Mouse (Mus musculus) heart, embryonic 11.5 days (tissue): ENCODE measurements around the gene Clk1. TPM values are rescaled to one million over a fixed set of nuclear protein-coding genes. Genes with fewer than 3 reads are reported as not detected.

Experiments used
- ATAC-seq: fragments of 200-750 bp; cut with Nextera tagmentation; replicated peaks from 2 replicates; pipeline ENCODE4 v1.8.0; 2017; ENCODE audit warnings: moderate library complexity; ENCODE audit not compliant: insufficient number of reproducible peaks, low FRiP score, low TSS enrichment
- H3K27ac ChIP-seq: fragments of 300-500 bp; sonication (generic); 2 replicates; pipeline ENCODE4 v1.5.1; 2014; ENCODE audit warnings: mild to moderate bottlenecking, low read depth, low read length
- H3K27me3 ChIP-seq: fragments of 300-500 bp; sonication (generic); 2 replicates; pipeline ENCODE4 v1.6.1; 2014; ENCODE audit warnings: mild to moderate bottlenecking, low read length, mixed read lengths; ENCODE audit not compliant: control insufficient read depth, insufficient read depth
- H3K36me3 ChIP-seq: fragments of 300-500 bp; sonication (generic); 2 replicates; pipeline ENCODE4 v1.6.1; 2014; ENCODE audit warnings: mild to moderate bottlenecking, low read length, moderate library complexity, mixed read lengths; ENCODE audit not compliant: control insufficient read depth, insufficient read depth
- H3K4me1 ChIP-seq: fragments of 300-500 bp; sonication (generic); 2 replicates; pipeline ENCODE4 v1.6.1; 2014; ENCODE audit warnings: low read length; ENCODE audit not compliant: control insufficient read depth, insufficient read depth
- H3K4me2 ChIP-seq: fragments of 300-500 bp; sonication (generic); 2 replicates; pipeline ENCODE4 v1.6.1; 2014; ENCODE audit warnings: mild to moderate bottlenecking, moderate library complexity
- H3K4me3 ChIP-seq: fragments of 300-500 bp; sonication (generic); 2 replicates; pipeline ENCODE4 v1.5.1; 2014; ENCODE audit warnings: low read depth, low read length
- H3K9ac ChIP-seq: fragments of 300-500 bp; sonication (generic); 2 replicates; pipeline ENCODE4 v1.6.1; 2014; ENCODE audit warnings: mild to moderate bottlenecking, low read depth, low read length, moderate library complexity
- H3K9me3 ChIP-seq: fragments of 300-500 bp; sonication (generic); replicated peaks from 2 replicates; pipeline ENCODE4 v1.6.1; 2016; ENCODE audit warnings: low read length; ENCODE audit not compliant: control insufficient read depth
- WGBS: fragments of 180-500 bp; shearing (Covaris S2); extraction: QIAGEN DNeasy Blood & Tissue Kit; methylation state at CpG from one replicate; pipeline ENCODE4 v1.1.7; 2014; ENCODE audit not compliant: insufficient replicate concordance; 5-methylcytosine and 5-hydroxymethylcytosine counted together
- polyA plus RNA-seq: library from polyadenylated mRNA; unstranded; fragments of >200 nt; fragmentation: Nextera tagmentation; extraction: Ambion mirVana; gene quantifications from 2 replicates; pipeline ENCODE4 v1.2.1, GENCODE M21; 2014

The Clk1 gene
- polyA plus RNA-seq, 1 experiment from 2014 or later: 148 TPM

DNA sequence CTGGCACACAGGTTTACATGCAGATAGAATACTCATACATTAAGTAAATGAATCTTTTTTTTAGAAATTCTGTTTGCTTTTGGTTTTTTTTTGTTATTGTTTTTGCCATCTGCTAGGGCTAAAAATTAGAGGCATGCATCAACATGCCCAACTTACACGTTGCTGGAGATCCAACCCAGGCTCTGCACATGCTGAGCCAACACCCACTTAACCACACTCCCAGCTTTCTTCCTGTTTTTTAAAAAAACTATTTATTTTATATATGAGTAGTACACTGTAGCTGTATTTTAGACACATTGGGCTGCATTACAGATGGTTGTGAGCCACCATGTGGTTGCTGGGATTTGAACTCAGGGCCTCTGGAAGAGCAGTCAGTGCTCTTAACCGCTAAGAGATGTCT, 7.8 kb downstream of the Clk1 start:
- no peaks in the 10 kb centered on the region for H3K27me3 ChIP-seq
- no peak overlapping the region for H3K9ac ChIP-seq
- no peaks in the 10 kb centered on the region for H3K9me3 ChIP-seq
- H3K4me1 ChIP-seq: no peaks in the 10 kb centered on the region
- H3K36me3 ChIP-seq: peaks cover 61% of the 10 kb centered on the region
- WGBS: 90% methylated on average over 2 of the region's 2 CpGs
- ATAC-seq: no peak
- H3K27ac ChIP-seq: no peak overlapping the region
- H3K4me3 ChIP-seq: no peak overlapping the region
- H3K4me2 ChIP-seq: no peak overlapping the region

DNA sequence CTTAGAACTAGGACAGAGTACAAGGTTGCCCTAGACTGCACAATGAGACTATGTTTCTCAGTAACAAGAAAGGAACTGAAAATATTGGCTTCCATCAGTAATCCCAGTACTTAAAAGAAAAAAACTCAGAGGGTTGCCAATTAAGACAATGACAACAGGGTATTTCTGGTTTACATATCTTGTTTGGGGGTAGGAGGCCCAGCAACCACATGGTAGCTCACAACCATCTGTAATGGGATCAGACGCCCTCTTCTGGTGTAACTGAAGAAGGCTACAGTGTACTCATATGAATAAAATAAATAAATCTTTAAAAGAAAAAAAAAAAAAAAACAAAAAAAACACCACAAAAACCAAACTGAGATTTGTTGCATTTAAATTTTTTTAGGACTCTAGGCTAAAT, 8.4 kb downstream of the Clk1 start:
- H3K36me3 ChIP-seq: peaks cover 63% of the 10 kb centered on the region

DNA sequence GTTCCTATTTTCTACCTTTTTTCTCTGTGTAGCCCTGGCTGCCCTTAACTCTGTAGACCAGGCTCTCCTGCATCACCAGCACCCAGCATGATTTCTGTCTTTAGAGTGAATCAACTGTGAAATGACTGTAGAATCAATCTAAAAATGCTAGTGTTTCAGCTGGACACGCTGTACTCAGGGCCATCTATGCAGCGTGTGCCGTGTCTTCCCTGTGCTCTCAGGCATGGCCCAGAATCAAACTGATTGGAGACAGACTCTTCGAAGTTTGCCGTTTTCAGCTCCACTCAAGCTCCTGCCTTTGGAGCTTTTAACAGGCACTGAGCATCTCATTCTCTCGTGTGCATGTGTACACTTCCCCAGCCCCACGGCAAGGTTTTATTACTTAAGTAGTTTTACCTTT, 13.1 kb downstream of the Clk1 start:
- 90% methylated on average over 7 of the region's 7 CpGs for WGBS
- no peak overlapping the region for H3K4me3 ChIP-seq
- peaks cover 45% of the 10 kb centered on the region for H3K36me3 ChIP-seq
- ATAC-seq: no peak
- H3K9ac ChIP-seq: no peak overlapping the region
- no peaks in the 10 kb centered on the region for H3K27me3 ChIP-seq
- no peaks in the 10 kb centered on the region for H3K4me1 ChIP-seq
- H3K9me3 ChIP-seq: no peaks in the 10 kb centered on the region
- H3K27ac ChIP-seq: no peak overlapping the region
- H3K4me2 ChIP-seq: no peak overlapping the region

More for the DNA sequence above, 8.4 kb downstream of the Clk1 start:
- H3K9me3 ChIP-seq: no peaks in the 10 kb centered on the region
- H3K27ac ChIP-seq: no peak overlapping the region
- H3K4me2 ChIP-seq: no peak overlapping the region
- no peak overlapping the region for H3K9ac ChIP-seq
- H3K4me3 ChIP-seq: no peak overlapping the region
- no peaks in the 10 kb centered on the region for H3K27me3 ChIP-seq
- no peaks in the 10 kb centered on the region for H3K4me1 ChIP-seq
- ATAC-seq: no peak
- 33% methylated on average over 1 of the region's 1 CpGs for WGBS

DNA sequence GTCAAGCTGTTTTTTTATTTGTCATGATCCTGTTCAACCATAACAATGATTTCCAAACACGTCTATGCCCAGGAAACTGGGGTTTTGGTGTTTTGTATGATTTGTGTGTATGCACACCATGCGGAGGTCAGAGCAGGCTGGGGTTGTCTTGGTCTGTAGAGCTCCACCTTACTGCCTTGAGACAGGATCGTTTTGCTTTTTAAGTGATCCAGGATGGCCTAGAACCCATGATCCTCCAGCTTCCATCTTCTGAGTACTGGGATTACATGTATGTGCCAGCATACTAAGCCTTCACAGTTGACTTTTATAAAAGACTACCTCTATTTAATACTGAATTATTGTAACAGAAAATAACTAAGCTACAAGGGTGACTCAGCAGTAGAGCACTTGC, 13.7 kb downstream of the Clk1 start:
- no peak overlapping the region for H3K9ac ChIP-seq
- 82% methylated on average over 3 of the region's 3 CpGs for WGBS

DNA sequence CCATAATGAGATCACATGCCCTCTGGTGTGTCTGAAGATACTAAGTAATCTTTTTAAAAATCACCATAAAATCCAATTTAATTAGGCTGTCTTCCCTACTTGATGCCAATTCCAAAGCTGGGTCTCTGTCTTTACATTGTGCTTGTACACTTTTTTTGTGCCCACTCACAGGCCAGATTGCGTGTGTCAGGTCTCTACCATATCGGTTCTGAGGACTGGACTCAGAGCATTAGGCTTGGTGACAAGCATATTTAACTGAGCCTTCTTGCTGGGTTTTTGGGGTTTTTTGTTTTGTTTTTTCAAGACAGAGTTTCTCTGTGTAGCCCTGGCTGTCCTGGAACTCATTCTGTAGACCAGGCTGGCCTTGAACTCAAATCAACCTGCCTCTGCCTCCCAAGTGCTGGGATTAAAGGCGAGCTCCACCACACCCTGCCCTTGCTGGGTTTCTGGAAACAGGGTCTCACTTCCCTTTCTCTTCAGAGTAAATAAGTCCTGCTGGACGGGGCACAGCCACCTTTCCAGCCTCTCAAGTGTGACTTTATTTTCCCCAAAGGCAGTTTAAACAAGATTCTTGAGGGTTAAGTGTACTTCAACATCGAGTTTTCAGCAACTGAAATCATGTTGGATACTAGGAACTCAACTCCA, 14.2 kb downstream of the Clk1 start:
- Histone ChIP-seq H3K9me3 (no peaks in the 10 kb centered on the region), H3K4me3 (no peak overlapping the region), H3K9ac (no peak overlapping the region), H3K4me1 (no peaks in the 10 kb centered on the region), H3K36me3 (peaks cover 37% of the 10 kb centered on the region), H3K27me3 (no peaks in the 10 kb centered on the region), H3K27ac (no peak overlapping the region), H3K4me2 (no peak overlapping the region)
- 76% methylated on average over 5 of the region's 5 CpGs for WGBS
- ATAC-seq: 0 out of 2 replicates have a peak, but pooled peaks have one; percentile 18

More for the DNA sequence above, 13.7 kb downstream of the Clk1 start:
- Histone ChIP-seq H3K4me3 (no peak overlapping the region), H3K4me1 (no peaks in the 10 kb centered on the region), H3K9me3 (no peaks in the 10 kb centered on the region), H3K27ac (no peak overlapping the region), H3K36me3 (peaks cover 41% of the 10 kb centered on the region), H3K27me3 (no peaks in the 10 kb centered on the region), H3K4me2 (no peak overlapping the region)
- ATAC-seq: no peak

DNA sequence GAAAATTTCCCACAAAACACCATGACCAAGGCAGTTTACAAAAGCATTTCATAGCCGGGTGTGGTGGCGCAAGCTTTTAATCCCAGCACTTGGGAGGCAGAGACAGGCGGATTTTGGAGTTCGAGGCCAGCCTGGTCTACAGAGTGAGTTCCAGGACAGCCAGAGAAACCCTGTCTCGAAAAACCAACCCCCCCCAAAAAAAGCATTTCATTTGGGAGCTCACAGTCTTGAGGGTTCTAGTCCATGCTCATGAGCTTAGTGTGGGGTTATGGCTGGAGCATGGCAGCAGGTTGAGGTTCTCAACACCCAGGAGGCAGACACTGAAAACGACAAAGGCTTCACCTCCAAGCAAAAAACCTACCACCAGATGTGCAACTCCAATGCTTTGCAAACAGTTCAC, 15.7 kb downstream of the Clk1 start:
- no peak overlapping the region for H3K4me3 ChIP-seq
- no peaks in the 10 kb centered on the region for H3K9me3 ChIP-seq
- 84% methylated on average over 6 of the region's 6 CpGs for WGBS
- H3K27me3 ChIP-seq: no peaks in the 10 kb centered on the region
- no peak overlapping the region for H3K9ac ChIP-seq
- no peaks in the 10 kb centered on the region for H3K4me1 ChIP-seq
- H3K36me3 ChIP-seq: peaks cover 31% of the 10 kb centered on the region
- no peak; the same call in 1 of the 2 replicates for ATAC-seq
- H3K27ac ChIP-seq: no peak overlapping the region
- no peak overlapping the region for H3K4me2 ChIP-seq

DNA sequence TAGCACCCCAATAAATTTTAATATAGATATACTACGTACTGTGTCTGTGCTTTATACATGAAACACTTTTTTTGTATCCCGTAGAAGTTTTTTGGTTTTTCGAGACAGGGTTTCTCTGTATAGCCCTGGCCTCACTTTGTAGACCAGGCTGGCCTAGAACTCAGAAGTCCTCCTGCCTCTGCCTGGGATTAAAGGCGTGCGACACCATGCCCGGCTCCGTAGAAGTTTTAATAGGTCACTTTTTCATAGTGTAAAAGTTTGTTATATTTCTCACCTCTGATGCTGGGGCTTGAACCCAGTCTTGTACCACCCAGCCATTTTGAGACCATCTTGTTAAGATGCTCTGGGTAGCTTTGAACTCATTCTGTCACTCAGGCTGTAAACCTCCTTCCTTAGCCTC, 16.5 kb downstream of the Clk1 start:
- no peaks in the 10 kb centered on the region for H3K4me1 ChIP-seq
- H3K36me3 ChIP-seq: peaks cover 33% of the 10 kb centered on the region
- H3K9ac ChIP-seq: no peak overlapping the region
- ATAC-seq: no peak
- H3K9me3 ChIP-seq: no peaks in the 10 kb centered on the region
- no peaks in the 10 kb centered on the region for H3K27me3 ChIP-seq
- H3K4me3 ChIP-seq: no peak overlapping the region
- no peak overlapping the region for H3K27ac ChIP-seq
- H3K4me2 ChIP-seq: no peak overlapping the region
- WGBS: 94% methylated on average over 7 of the region's 7 CpGs

DNA sequence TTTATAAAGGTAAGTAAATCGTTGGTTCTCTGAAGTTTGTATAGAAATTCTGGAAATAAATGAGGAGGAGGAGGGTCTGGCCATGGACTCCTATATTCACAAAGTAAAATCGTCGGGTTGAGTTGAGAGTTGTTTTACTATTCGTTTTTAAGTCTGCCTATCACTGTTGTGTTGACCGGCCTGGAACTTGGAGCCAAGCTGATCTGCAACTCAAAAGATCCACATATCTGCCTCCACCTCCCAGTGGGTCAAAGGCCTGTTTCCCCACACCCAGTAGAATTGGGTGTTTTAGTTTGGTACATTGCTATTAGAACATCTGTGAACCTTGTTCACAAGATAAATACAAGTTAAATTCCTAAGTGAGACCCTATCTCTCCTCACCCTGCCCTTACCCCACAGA, 20.1 kb downstream of the Clk1 start:
- Histone ChIP-seq H3K27me3 (no peaks in the 10 kb centered on the region), H3K36me3 (peaks cover 33% of the 10 kb centered on the region), H3K9ac (no peak overlapping the region), H3K27ac (no peak overlapping the region), H3K9me3 (no peaks in the 10 kb centered on the region), H3K4me1 (no peaks in the 10 kb centered on the region), H3K4me2 (no peak overlapping the region), H3K4me3 (no peak overlapping the region)
- no peak for ATAC-seq
- WGBS: 93% methylated on average over 5 of the region's 5 CpGs

DNA sequence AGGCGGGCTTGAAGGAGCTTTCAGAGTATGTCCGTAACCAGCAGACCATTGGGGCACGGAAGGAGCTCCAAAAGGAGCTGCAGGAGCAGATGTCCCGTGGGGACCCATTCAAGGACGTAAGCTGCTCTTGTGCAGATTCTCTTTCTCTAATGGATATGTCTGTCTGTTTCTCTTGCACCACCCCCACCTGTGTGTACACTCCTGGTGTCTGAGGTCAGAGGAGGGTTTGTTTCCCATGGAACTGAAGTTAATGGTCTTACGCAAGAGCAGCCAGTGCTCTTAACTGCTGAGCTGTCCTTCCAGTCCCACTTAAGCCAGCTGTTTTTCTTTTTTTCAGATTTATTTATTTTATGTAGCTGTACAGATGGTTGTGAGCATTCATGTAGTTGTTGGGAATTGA, 22.5 kb downstream of the Clk1 start:
- H3K9ac ChIP-seq: no peak overlapping the region
- ATAC-seq: no peak
- H3K9me3 ChIP-seq: no peaks in the 10 kb centered on the region
- no peaks in the 10 kb centered on the region for H3K4me1 ChIP-seq
- H3K36me3 ChIP-seq: peaks cover 39% of the 10 kb centered on the region
- H3K27ac ChIP-seq: no peak overlapping the region
- no peak overlapping the region for H3K4me3 ChIP-seq
- 89% methylated on average over 6 of the region's 6 CpGs for WGBS
- no peaks in the 10 kb centered on the region for H3K27me3 ChIP-seq
- no peak overlapping the region for H3K4me2 ChIP-seq
